Mouse (Mus musculus) lung, postnatal 0 days (tissue): Measurements from ENCODE around the gene Dnajb11.

Source experiments
- CTCF ChIP-seq: IDR thresholded peaks from 2 replicates; pipeline ENCODE4 v1.5.1; 2016; ENCODE audit warnings: antibody characterized with exemption, mild to moderate bottlenecking
- EP300 ChIP-seq: IDR thresholded peaks from 2 replicates; pipeline ENCODE4 v1.6.1; 2016; ENCODE audit warnings: antibody characterized with exemption, mild to moderate bottlenecking, control low read depth

- TF ChIP-seq CTCF (no peak), EP300 (no peak)
Measured at GRCm38 (mm10) chr16:22899346-22899745, 41.7 kb downstream of the Dnajb11 start.
